Comparison of ENCODE assay signal across 15 mouse cellular contexts in genomic region chr14:96630291-96630690, GRCm38 (mm10).
DNase-seq lines count a peak whose midpoint lies in the region.
"Had no signal": no experiment of that assay in that cellular context is flagged by ENCODE, and none has a peak within 500 bp of the region (broad histone marks: within the 10 kb centered on the region; RNA-seq: fewer than 3 reads in every experiment).

No protein-coding gene starts in this region.

- DNase-seq in MEL-GATA-1-ER (ENCODE audit: extremely low read depth, low read depth) = peak; percentile 24
- DNase-seq in c-Kit-positive CD71-positive TER-119-negative erythroid progenitor cells, embryonic 14.5 days (ENCODE audit: low read depth) = peak; percentile 14
- no peak for DNase-seq in spleen, adult 18-20 months
- DNase-seq in adrenal gland, adult 2 months = no peak
- DNase-seq in urinary bladder, postnatal 14 days (ENCODE audit: low spot score) = no peak
- DNase-seq: adrenal gland, adult 8-10 months; adrenal gland, postnatal 14 days; adrenal gland, postnatal 36 days; cerebellum, adult 11 months; cerebellum, adult 18-20 months; cerebellum, adult 8-10 months; cerebellum, adult 9-11 months; cerebellum, postnatal 14 days; cerebellum, postnatal 36 days; embryo, embryonic 11 days had no signal

Comparison
In these comparisons a context has a peak if more than half of its experiments do, and no peak if none do; other contexts are left out.
1. DNase-seq: peak in MEL-GATA-1-ER (single experiment) and c-Kit-positive CD71-positive TER-119-negative erythroid progenitor cells, embryonic 14.5 days (single experiment); none in spleen, adult 18-20 months (0 of 2), adrenal gland, adult 2 months (single experiment) and urinary bladder, postnatal 14 days (single experiment).